Mouse (Mus musculus) left cerebral cortex, postnatal 14 days (tissue): ENCODE measurements around the gene Zfp91. TPM values are rescaled to one million over a fixed set of nuclear protein-coding genes. Genes with fewer than 3 reads are reported as not detected.
"Not testable (repeated sequence)": the region's sequence is repeated elsewhere in the genome, so short reads cannot be mapped to it uniquely, and the experiment has no call there.

Source experiments
- DNase-seq, 2 experiments: peaks; one replicate each; pipeline ENCODE4 v3.0.0; 2021 to 2022; ENCODE audit warnings: low spot score in 2 of 2, mixed read lengths in 1 of 2
- intact Hi-C: fragments of 180-260 bp; cut with DNase I; formaldehyde crosslinking; loops from one replicate; pipeline ENCODE4 v1.15.1; 2025
- total RNA-seq, 2 experiments: library from RNA; stranded (reverse); gene quantifications; 2 replicates each; pipeline ENCODE4 v1.2.3; 2021

The Zfp91 gene
- total RNA-seq, 2 experiments from 2014 or later: 81.8 to 86.6 TPM

GRCm38 (mm10) chr19:12796328-12796931 lies 504 bp upstream of the Zfp91 start:
- intact Hi-C loops: loop anchor here (2.0 to 10.0 kb wide), 4 partner anchors 74 to 782 kb away; no protein-coding TSS in a partner anchor
- DNase-seq: peak in 1 of 2 experiments; percentile 57

- intact Hi-C loops: loop anchor here (5.0 to 10.0 kb wide), 3 partner anchors 73 to 780 kb away; no protein-coding TSS in a partner anchor
- DNase-seq: no peak
Observed at GRCm38 (mm10) chr19:12795110-12795509, 816 bp downstream of the Zfp91 start.

GRCm38 (mm10) chr19:12794056-12795044 lies 1.6 kb downstream of the Zfp91 start:
- DNase-seq: peak; percentile 93
- intact Hi-C loops: loop anchor here (5.0 to 10.0 kb wide), 3 partner anchors 72 to 780 kb away; no protein-coding TSS in a partner anchor

- intact Hi-C loops: loop anchor here (10.0 kb wide), 1 partner anchor 778 kb away; no protein-coding TSS in a partner anchor
Observed at GRCm38 (mm10) chr19:12792374-12792773, 3.6 kb downstream of the Zfp91 start.

GRCm38 (mm10) chr19:12787721-12788120 lies 8.2 kb downstream of the Zfp91 start:
- no peak for DNase-seq
- intact Hi-C loops: no loop called here

More at GRCm38 (mm10) chr19:12792374-12792773, 3.6 kb downstream of the Zfp91 start:
- DNase-seq: no peak

- no peak for DNase-seq
- intact Hi-C loops: no loop called here
Observed at GRCm38 (mm10) chr19:12786803-12787395, 9.0 kb downstream of the Zfp91 start.

GRCm38 (mm10) chr19:12780437-12780836 lies 15.5 kb downstream of the Zfp91 start:
- DNase-seq: no peak
- intact Hi-C loops: no loop called here

GRCm38 (mm10) chr19:12770888-12771287 lies 25.0 kb downstream of the Zfp91 start:
- DNase-seq: no peak
- intact Hi-C loops: no loop called here

- intact Hi-C loops: no loop called here
- DNase-seq: no peak
Observed at GRCm38 (mm10) chr19:12765308-12765707, 30.6 kb downstream of the Zfp91 start, which contains the start of gene Cntf. Gene Cntf, minus strand, starts transcription at chr19:12765632.

- no peak for DNase-seq
- intact Hi-C loops: no loop called here
Observed at GRCm38 (mm10) chr19:12762212-12763130, 33.5 kb downstream of the Zfp91 start.

- DNase-seq: peak; percentile 25 to 55
- intact Hi-C loops: no loop called here
Observed at GRCm38 (mm10) chr19:12759656-12760055, 36.3 kb downstream of the Zfp91 start.

- DNase-seq: no peak
- intact Hi-C loops: no loop called here
Observed at GRCm38 (mm10) chr19:12758936-12759478, 36.9 kb downstream of the Zfp91 start.

GRCm38 (mm10) chr19:12756286-12756685 lies 39.6 kb downstream of the Zfp91 start:
- no peak for DNase-seq
- intact Hi-C loops: no loop called here

GRCm38 (mm10) chr19:12731950-12732349 lies 64.0 kb downstream of the Zfp91 start:
- intact Hi-C loops: no loop called here
- DNase-seq: no peak

- intact Hi-C loops: no loop called here
- no peak for DNase-seq
Observed at GRCm38 (mm10) chr19:12731036-12731435, 64.9 kb downstream of the Zfp91 start.

- intact Hi-C loops: no loop called here
- no peak for DNase-seq
Observed at GRCm38 (mm10) chr19:12725851-12726250, 70.1 kb downstream of the Zfp91 start.

- intact Hi-C loops: loop anchor here (5.0 kb wide), 1 partner anchor 75 kb away; the partner anchor contains the start of genes Lpxn and Zfp91
- DNase-seq: peak in 1 of 2 experiments; percentile 7
Observed at GRCm38 (mm10) chr19:12722308-12722707, 73.6 kb downstream of the Zfp91 start.

- intact Hi-C loops: loop anchor here (5.0 kb wide), 1 partner anchor 76 kb away; the partner anchor contains the start of genes Lpxn and Zfp91
- DNase-seq: not testable (repeated sequence)
Observed at GRCm38 (mm10) chr19:12721596-12721995, 74.3 kb downstream of the Zfp91 start.
